Mouse (Mus musculus): ENCODE measurements around the gene 1700019N19Rik. TPM values are rescaled to one million over a fixed set of nuclear protein-coding genes. Genes with fewer than 3 reads are reported as not detected.

1700019N19Rik gene
- not detected for polyA plus RNA-seq (2017; shearing (Covaris generic))

DNA sequence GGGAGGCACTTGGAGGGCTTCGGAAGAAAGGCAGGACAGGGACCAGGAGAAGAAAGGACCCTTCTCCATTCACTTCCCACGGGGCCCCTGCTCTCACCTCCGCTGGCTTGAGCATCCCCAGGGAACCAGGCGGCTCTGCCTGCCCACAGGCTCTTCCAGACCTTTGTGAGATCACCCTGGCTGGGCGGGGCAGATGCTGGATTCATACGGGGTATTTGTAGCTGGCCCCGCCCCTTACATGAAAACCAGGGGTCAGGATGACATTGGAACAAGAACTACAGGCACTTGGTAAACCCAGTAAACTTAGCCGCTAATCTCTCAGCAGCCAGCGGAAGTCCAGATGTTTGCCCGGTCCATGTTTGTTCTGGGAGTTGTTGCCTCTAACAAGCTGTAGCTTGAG is at the start of gene 1700019N19Rik:
TSS of gene 1700019N19Rik (minus strand) at position 178 of the 400 bp plus-strand sequence.

DNA sequence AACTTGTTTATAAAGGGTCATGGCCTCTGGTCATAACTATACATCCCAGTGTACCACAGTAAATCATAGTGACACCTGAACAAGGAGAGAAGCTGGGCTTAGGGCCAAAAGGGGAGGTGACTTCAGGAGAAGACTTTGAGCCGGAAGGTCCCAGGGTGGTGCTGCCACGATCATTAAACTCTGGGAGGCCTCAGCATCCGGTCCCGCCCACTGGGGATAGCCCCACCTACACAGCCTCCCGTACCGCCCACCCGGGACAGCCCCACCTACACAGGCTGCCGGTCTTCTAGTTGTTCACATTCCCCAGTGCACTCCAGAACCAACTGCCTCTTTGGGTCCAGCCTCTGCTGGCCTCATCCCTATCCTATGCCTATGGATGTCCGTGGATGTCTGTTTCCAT is 34.8 kb downstream of the 1700019N19Rik start, which contains the start of gene Pnliprp2:
TSS of gene Pnliprp2 (plus strand) at position 297 of the 400 bp plus-strand sequence.

Other genes starting within 250 kb of the 1700019N19Rik start
- gene Pnlip, start 142.0 kb downstream of the 1700019N19Rik start, polyA plus RNA-seq (2017; shearing (Covaris generic)), result not detected
- gene Pnliprp1, start 65.6 kb downstream of the 1700019N19Rik start, polyA plus RNA-seq (2017; shearing (Covaris generic)), result not detected
- not detected for gene Pnliprp2, start 34.7 kb downstream of the 1700019N19Rik start, polyA plus RNA-seq (2017; shearing (Covaris generic))
- not detected for gene Eno4, start 149.0 kb upstream of the 1700019N19Rik start, polyA plus RNA-seq (2017; shearing (Covaris generic))
- 2.4 TPM for gene Hspa12a, start 149.2 kb upstream of the 1700019N19Rik start, polyA plus RNA-seq (2017; shearing (Covaris generic))

All from activated CD4-positive, CD25-positive, alpha-beta regulatory T cell, adult 9 weeks (primary cell).